Mouse (Mus musculus) layer of hippocampus, postnatal 10 days (tissue): ENCODE measurements around the gene Luzp1. TPM values are rescaled to one million over a fixed set of nuclear protein-coding genes. Genes with fewer than 3 reads are reported as not detected.

Experiments used
- DNase-seq, 2 experiments: peaks; one replicate each; pipeline ENCODE4 v3.0.0; 2021; ENCODE audit warnings: low spot score in 2 of 2
- long read RNA-seq: library from polyadenylated mRNA; stranded (forward); transcript quantifications from one replicate; pipeline ENCODE4 v2.0.0, GENCODE M21; 2023
- total RNA-seq, 2 experiments: library from RNA; stranded (reverse); gene quantifications; 2 replicates each; pipeline ENCODE4 v1.2.3; 2021

Gene Luzp1
- 10 to 100 TPM; 47.3 to 50.2 TPM for total RNA-seq
- long read RNA-seq, full-length matches to known transcripts, result 6 of 16 reads
- long read RNA-seq, partial matches to known transcripts, result 3 of 16 reads
- long read RNA-seq, other reads (novel, unspliced or antisense), result 7 of 16 reads

- DNase-seq, result peak; percentile 94 to 97
These were observed at the start of gene Luzp1 for GRCm38 (mm10) chr4:136469371-136469903. Gene Luzp1, plus strand, starts transcription at chr4:136469761.

GRCm38 (mm10) chr4:136423224-136423623 is 46.3 kb upstream of the Luzp1 start, which contains the start of gene Htr1d:
Gene Htr1d, plus strand, starts transcription at chr4:136423524.
- no peak for DNase-seq

GRCm38 (mm10) chr4:136424120-136424999 is 45.2 kb upstream of the Luzp1 start:
- peak in 1 of 2 experiments; percentile 30 for DNase-seq

- no peak for DNase-seq
These were observed 44.6 kb upstream of the Luzp1 start for GRCm38 (mm10) chr4:136425000-136425288.

GRCm38 (mm10) chr4:136430609-136431375 is 38.8 kb upstream of the Luzp1 start:
- DNase-seq, result no peak

GRCm38 (mm10) chr4:136431376-136431693 is 38.2 kb upstream of the Luzp1 start:
- peak; percentile 60 to 64 for DNase-seq

GRCm38 (mm10) chr4:136434029-136434428 is 35.5 kb upstream of the Luzp1 start:
- DNase-seq, result no peak

GRCm38 (mm10) chr4:136439106-136439505 is 30.5 kb upstream of the Luzp1 start:
- no peak for DNase-seq

- no peak for DNase-seq
These were observed 28.1 kb upstream of the Luzp1 start for GRCm38 (mm10) chr4:136441354-136442043.

GRCm38 (mm10) chr4:136444561-136444960 is 25.0 kb upstream of the Luzp1 start:
- DNase-seq, result no peak

- no peak for DNase-seq
These were observed 19.8 kb upstream of the Luzp1 start for GRCm38 (mm10) chr4:136449795-136450194.

- DNase-seq, result no peak
These were observed 19.3 kb upstream of the Luzp1 start for GRCm38 (mm10) chr4:136450271-136450670.

GRCm38 (mm10) chr4:136451564-136451963 is 18.0 kb upstream of the Luzp1 start:
- DNase-seq, result no peak

GRCm38 (mm10) chr4:136452286-136452685 is 17.3 kb upstream of the Luzp1 start:
- no peak for DNase-seq

GRCm38 (mm10) chr4:136452792-136453191 is 16.8 kb upstream of the Luzp1 start:
- DNase-seq, result no peak

- peak; percentile 88 to 90 for DNase-seq
These were observed 14.7 kb upstream of the Luzp1 start for GRCm38 (mm10) chr4:136454850-136455260.

GRCm38 (mm10) chr4:136456516-136457218 is 12.9 kb upstream of the Luzp1 start:
- no peak for DNase-seq

- no peak for DNase-seq
These were observed 11.3 kb upstream of the Luzp1 start for GRCm38 (mm10) chr4:136458276-136458675.

GRCm38 (mm10) chr4:136459210-136459609 is 10.4 kb upstream of the Luzp1 start:
- no peak for DNase-seq

- DNase-seq, result no peak
These were observed 8.4 kb upstream of the Luzp1 start for GRCm38 (mm10) chr4:136461206-136461605.

GRCm38 (mm10) chr4:136461761-136462085 is 7.8 kb upstream of the Luzp1 start:
- DNase-seq, result no peak
